Mouse (Mus musculus): ENCODE data around the gene Prtn3.

The Prtn3 gene

GRCm38 (mm10) chr10:79928907-79929701 lies 54.8 kb downstream of the Prtn3 start:
- no peak for DNase-seq

GRCm38 (mm10) chr10:79929967-79930825 lies 55.9 kb downstream of the Prtn3 start:
- DNase-seq = no peak

GRCm38 (mm10) chr10:79930826-79931186 lies 56.5 kb downstream of the Prtn3 start:
- no peak for DNase-seq

- no peak for DNase-seq
Observed at GRCm38 (mm10) chr10:79931797-79932196, 57.5 kb downstream of the Prtn3 start.

- peak; percentile 78 for DNase-seq
Observed at GRCm38 (mm10) chr10:79932736-79933135, 58.5 kb downstream of the Prtn3 start.
